Mouse (Mus musculus) lung, postnatal 0 days (tissue): ENCODE results near the gene 1110017D15Rik. TPM values are rescaled to one million over a fixed set of nuclear protein-coding genes. Genes with fewer than 3 reads are reported as not detected.

Experiments used
- ATAC-seq: fragments of 200-750 bp; cut with Nextera tagmentation; 2 replicates; pipeline ENCODE4 v1.8.0; 2017; ENCODE audit warnings: moderate library complexity
- DNase-seq: peaks from one replicate; pipeline ENCODE4 v3.0.0-alpha.2; 2016; ENCODE audit warnings: low spot score
- H3K27ac ChIP-seq: fragments of 300-500 bp; sonication (generic); 2 replicates; pipeline ENCODE4 v1.5.1; 2014; ENCODE audit warnings: antibody characterized with exemption, mild to moderate bottlenecking, low read length, mixed read lengths
- H3K27me3 ChIP-seq: fragments of 300-500 bp; sonication (generic); replicated peaks from 2 replicates; pipeline ENCODE4 v1.6.1; 2014; ENCODE audit warnings: low read length, mixed read lengths; ENCODE audit not compliant: insufficient read depth
- H3K36me3 ChIP-seq: fragments of 300-500 bp; sonication (generic); 2 replicates; pipeline ENCODE4 v1.6.1; 2014; ENCODE audit warnings: low read length, mixed read lengths; ENCODE audit not compliant: insufficient read depth
- H3K4me1 ChIP-seq: fragments of 300-500 bp; sonication (generic); 2 replicates; pipeline ENCODE4 v1.6.1; 2014; ENCODE audit warnings: antibody characterized with exemption, low read depth, low read length, mixed read lengths; ENCODE audit not compliant: insufficient read depth
- H3K4me2 ChIP-seq: fragments of 300-500 bp; sonication (generic); replicated peaks from 2 replicates; pipeline ENCODE4 v1.6.1; 2014; ENCODE audit warnings: low read depth, mild to moderate bottlenecking, low read length, moderate library complexity, mixed read lengths
- H3K4me3 ChIP-seq: fragments of 300-500 bp; sonication (generic); 2 replicates; pipeline ENCODE4 v1.5.1; 2014; ENCODE audit warnings: low read depth, low read length
- H3K9ac ChIP-seq: fragments of 300-500 bp; sonication (generic); replicated peaks from 2 replicates; pipeline ENCODE4 v1.6.1; 2014; ENCODE audit warnings: low read depth, mild to moderate bottlenecking
- H3K9me3 ChIP-seq: fragments of 300-500 bp; sonication (generic); 2 replicates; pipeline ENCODE4 v1.6.1; 2016; ENCODE audit warnings: low read length, mixed read lengths
- CTCF ChIP-seq: IDR thresholded peaks from 2 replicates; pipeline ENCODE4 v1.5.1; 2016; ENCODE audit warnings: antibody characterized with exemption, mild to moderate bottlenecking
- EP300 ChIP-seq: IDR thresholded peaks from 2 replicates; pipeline ENCODE4 v1.6.1; 2016; ENCODE audit warnings: antibody characterized with exemption, mild to moderate bottlenecking, control low read depth
- WGBS: fragments of 180-500 bp; shearing (Covaris S2); extraction: QIAGEN DNeasy Blood & Tissue Kit; methylation state at CpG from one replicate; pipeline ENCODE4 v1.1.7; 2014; 5-methylcytosine and 5-hydroxymethylcytosine counted together
- polyA plus RNA-seq: library from polyadenylated mRNA; unstranded; fragments of >200 nt; fragmentation: Nextera tagmentation; extraction: Ambion mirVana; gene quantifications from 2 replicates; pipeline ENCODE4 v1.2.1, GENCODE M21; 2015

Gene 1110017D15Rik
- polyA plus RNA-seq, 1 experiment from 2014 or later, result 37.3 TPM

GRCm38 (mm10) chr4:41460690-41461089, 56.4 kb downstream of the 1110017D15Rik start:
- Histone ChIP-seq H3K4me1 (no peaks in the 10 kb centered on the region), H3K27ac (no peak overlapping the region), H3K27me3 (no peaks in the 10 kb centered on the region), H3K4me2 (no peak overlapping the region), H3K9me3 (no peaks in the 10 kb centered on the region), H3K36me3 (no peaks in the 10 kb centered on the region), H3K9ac (no peak overlapping the region), H3K4me3 (no peak overlapping the region)
- no peak for ATAC-seq
- 97% methylated on average over 1 of the region's 1 CpGs for WGBS
- TF ChIP-seq EP300, result no peak
- no peak for TF ChIP-seq CTCF
- DNase-seq, result no peak

Other genes with a start within 250 kb of the 1110017D15Rik start
- 18.2 and 21.4 TPM in 2 replicates for gene Ubap2, start 242.2 kb downstream of the 1110017D15Rik start, polyA plus RNA-seq
- gene Dcaf12, start 202.4 kb downstream of the 1110017D15Rik start, polyA plus RNA-seq, result 41.3 and 48.1 TPM in 2 replicates
- 41.9 and 44.1 TPM in 2 replicates for gene Ubap1, start 168.3 kb downstream of the 1110017D15Rik start, polyA plus RNA-seq
- 1.1 and 1.3 TPM in 2 replicates for gene Kif24, start 52.4 kb downstream of the 1110017D15Rik start, polyA plus RNA-seq
- 23.7 and 28.5 TPM in 2 replicates for gene Nudt2, start 52.2 kb downstream of the 1110017D15Rik start, polyA plus RNA-seq
- 5.0 and 5.5 TPM in 2 replicates for gene AI464131, start 14.3 kb downstream of the 1110017D15Rik start, polyA plus RNA-seq
- gene Fam219a, start 52.2 kb upstream of the 1110017D15Rik start, polyA plus RNA-seq, result 4.7 and 5.2 TPM in 2 replicates
- 8.9 and 9.0 TPM in 2 replicates for gene Dnaic1, start 52.4 kb upstream of the 1110017D15Rik start, polyA plus RNA-seq
- 18.9 and 25.0 TPM in 2 replicates for gene Enho, start 123.0 kb upstream of the 1110017D15Rik start, polyA plus RNA-seq
- 0.77 and 1.1 TPM in 2 replicates for gene Cntfr, start 179.8 kb upstream of the 1110017D15Rik start, polyA plus RNA-seq
- gene Il11ra1, start 182.7 kb upstream of the 1110017D15Rik start, polyA plus RNA-seq, result 62.1 and 72.6 TPM in 2 replicates
- 45.6 and 51.8 TPM in 2 replicates for gene Rpp25l, start 196.2 kb upstream of the 1110017D15Rik start, polyA plus RNA-seq
- gene Dctn3, start 205.8 kb upstream of the 1110017D15Rik start, polyA plus RNA-seq, result 143 and 151 TPM in 2 replicates
- 0.06 TPM in 1 of 2 replicates, not detected in the other for gene Arid3c, start 213.8 kb upstream of the 1110017D15Rik start, polyA plus RNA-seq
- 34.3 and 39.7 TPM in 2 replicates for gene Galt, start 237.9 kb upstream of the 1110017D15Rik start, polyA plus RNA-seq
- 43.3 and 43.7 TPM in 2 replicates for gene Sigmar1, start 238.8 kb upstream of the 1110017D15Rik start, polyA plus RNA-seq